Mouse (Mus musculus) CH12.LX (cell line): ENCODE data around the gene Stx12. TPM values are rescaled to one million over a fixed set of nuclear protein-coding genes. Genes with fewer than 3 reads are reported as not detected.

Experiments
- DNase-seq: peaks from one replicate; pipeline ENCODE4 v3.0.0-alpha.2; 2013; ENCODE audit errors: extremely low read depth
- H3K27ac ChIP-seq: 2 replicates; pipeline ENCODE4 v1.5.1; 2012; ENCODE audit warnings: low read depth, mild to moderate bottlenecking, control low read depth, moderate library complexity; ENCODE audit not compliant: insufficient read depth
- H3K27me3 ChIP-seq: replicated peaks from 2 replicates; pipeline ENCODE3; 2012; ENCODE audit warnings: inconsistent platforms
- H3K36me3 ChIP-seq, 2 experiments: replicated peaks in 1 of 2; 2 replicates each; pipeline versions ENCODE3 to v1.6.1; 2012; ENCODE audit warnings: inconsistent platforms in 1 of 2, low read length in 1 of 2, mild to moderate bottlenecking in 1 of 2, mixed read lengths in 1 of 2, moderate library complexity in 1 of 2; ENCODE audit not compliant: control insufficient read depth in 1 of 2, insufficient read depth in 1 of 2
- H3K4me1 ChIP-seq, 2 experiments: 2 replicates each; pipeline ENCODE4 v1.6.1; 2012; ENCODE audit warnings: inconsistent platforms in 1 of 2, moderate library complexity in 1 of 2; ENCODE audit not compliant: insufficient read depth in 2 of 2, control insufficient read depth in 1 of 2
- H3K4me2 ChIP-seq: 2 replicates; pipeline ENCODE4 v1.6.1; 2012; ENCODE audit warnings: low read depth, mild to moderate bottlenecking, control low read depth; ENCODE audit not compliant: poor library complexity, insufficient read depth, severe bottlenecking
- H3K4me3 ChIP-seq, 3 experiments: fragments of 150-350 bp in 1 of 3; sonication (generic) in 1 of 3; replicated peaks in 1 of 3; 2 replicates each; pipeline versions ENCODE3 to v1.5.1; 2011 to 2012; ENCODE audit warnings: low read depth in 2 of 3, low read length in 2 of 3, mild to moderate bottlenecking in 2 of 3, moderate library complexity in 2 of 3, control low read depth in 1 of 3, improper control_type of control experiment in 1 of 3, inconsistent platforms in 1 of 3, mixed read lengths in 1 of 3; ENCODE audit not compliant: poor library complexity in 1 of 3
- H3K79me2 ChIP-seq: replicated peaks from 2 replicates; pipeline ENCODE4 v1.6.1; 2012; ENCODE audit warnings: mild to moderate bottlenecking, moderate library complexity; ENCODE audit not compliant: control insufficient read depth, poor library complexity, insufficient read depth, severe bottlenecking; ENCODE audit errors: extremely low read depth
- H3K9ac ChIP-seq: 2 replicates; pipeline ENCODE4 v1.6.1; 2012; ENCODE audit warnings: low read depth, mild to moderate bottlenecking, control low read depth, moderate library complexity; ENCODE audit not compliant: insufficient read depth
- H3K9me3 ChIP-seq: replicated peaks from 2 replicates; pipeline ENCODE3; 2012; ENCODE audit warnings: low read length, inconsistent platforms, mixed read lengths
- BHLHE40 ChIP-seq: IDR thresholded peaks from 2 replicates; pipeline ENCODE4 v1.6.1; 2011; ENCODE audit warnings: mild to moderate bottlenecking, low read depth, low read length, improper control_type of control experiment
- CHD1 ChIP-seq: IDR thresholded peaks from 2 replicates; pipeline ENCODE4 v1.6.1; 2012; ENCODE audit warnings: low read depth, low read length, improper control_type of control experiment, inconsistent platforms
- CHD2 ChIP-seq: IDR thresholded peaks from 2 replicates; pipeline ENCODE4 v1.6.1; 2011; ENCODE audit warnings: low read length, improper control_type of control experiment
- CTCF ChIP-seq, 2 experiments: IDR thresholded peaks in 1 of 2; conservative IDR thresholded peaks in 1 of 2; 2 replicates each; pipeline ENCODE4 v1.5.1; 2011 to 2012; ENCODE audit warnings: low read depth in 2 of 2, low read length in 2 of 2, improper control_type of control experiment in 1 of 2, inconsistent platforms in 1 of 2, mild to moderate bottlenecking in 1 of 2, moderate library complexity in 1 of 2
- E2F4 ChIP-seq: IDR thresholded peaks from 2 replicates; pipeline ENCODE4 v1.6.1; 2011; ENCODE audit warnings: low read depth, low read length, improper control_type of control experiment; ENCODE audit not compliant: insufficient replicate concordance
- ELF1 ChIP-seq: IDR thresholded peaks from 2 replicates; pipeline ENCODE4 v1.6.1; 2014; ENCODE audit warnings: low read depth, mild to moderate bottlenecking, inconsistent platforms, low read length, improper control_type of control experiment
- EP300 ChIP-seq: IDR thresholded peaks from 2 replicates; pipeline ENCODE4 v1.6.1; 2011; ENCODE audit warnings: low read length, improper control_type of control experiment
- ETS1 ChIP-seq: conservative IDR thresholded peaks from 2 replicates; pipeline ENCODE4 v1.6.1; 2012; ENCODE audit warnings: low read depth, mild to moderate bottlenecking, inconsistent platforms, low read length, improper control_type of control experiment, moderate library complexity
- GABPA ChIP-seq: IDR thresholded peaks from 2 replicates; pipeline ENCODE4 v1.6.1; 2012; ENCODE audit warnings: low read depth, low read length, improper control_type of control experiment, inconsistent platforms; ENCODE audit not compliant: insufficient replicate concordance
- HCFC1 ChIP-seq: IDR thresholded peaks from 2 replicates; pipeline ENCODE4 v1.6.1; 2012; ENCODE audit warnings: low read depth, mild to moderate bottlenecking, inconsistent platforms, low read length, improper control_type of control experiment
- KAT2A ChIP-seq: IDR thresholded peaks from 2 replicates; pipeline ENCODE4 v1.6.1; 2012; ENCODE audit warnings: low read length, improper control_type of control experiment, inconsistent platforms; ENCODE audit not compliant: insufficient replicate concordance
- MEF2A ChIP-seq: IDR thresholded peaks from 2 replicates; pipeline ENCODE4 v1.6.1; 2014; ENCODE audit warnings: low read depth, mild to moderate bottlenecking, inconsistent platforms, low read length, improper control_type of control experiment, borderline replicate concordance
- MXI1 ChIP-seq: IDR thresholded peaks from 2 replicates; pipeline ENCODE4 v1.6.1; 2011; ENCODE audit warnings: mild to moderate bottlenecking, low read depth, low read length, improper control_type of control experiment
- MYC ChIP-seq: IDR thresholded peaks from 2 replicates; pipeline ENCODE4 v1.6.1; 2011; ENCODE audit warnings: low read depth, mild to moderate bottlenecking, improper control_type of control experiment, low read length
- NELFE ChIP-seq: IDR thresholded peaks from 2 replicates; pipeline ENCODE4 v1.6.1; 2011; ENCODE audit warnings: low read depth, low read length, improper control_type of control experiment
- NRF1 ChIP-seq: IDR thresholded peaks from 2 replicates; pipeline ENCODE4 v1.6.1; 2014; ENCODE audit warnings: low read depth, mild to moderate bottlenecking, inconsistent platforms, low read length, improper control_type of control experiment, moderate library complexity
- POLR2A ChIP-seq: IDR thresholded peaks from 2 replicates; pipeline ENCODE4 v1.6.1; 2011; ENCODE audit warnings: low read depth, mild to moderate bottlenecking, improper control_type of control experiment, low read length
- RCOR1 ChIP-seq: conservative IDR thresholded peaks from 2 replicates; pipeline ENCODE4 v1.6.1; 2012; ENCODE audit warnings: low read depth, mild to moderate bottlenecking, inconsistent platforms, low read length, improper control_type of control experiment
- SIN3A ChIP-seq: IDR thresholded peaks from 2 replicates; pipeline ENCODE4 v1.6.1; 2012; ENCODE audit warnings: low read length, improper control_type of control experiment, inconsistent platforms
- SMC3 ChIP-seq: IDR thresholded peaks from 2 replicates; pipeline ENCODE4 v1.6.1; 2011; ENCODE audit warnings: low read depth, low read length, improper control_type of control experiment
- TCF12 ChIP-seq: IDR thresholded peaks from 2 replicates; pipeline ENCODE4 v1.6.1; 2014; ENCODE audit warnings: low read depth, mild to moderate bottlenecking, inconsistent platforms, low read length, improper control_type of control experiment
- UBTF ChIP-seq: IDR thresholded peaks from 2 replicates; pipeline ENCODE4 v1.6.1; 2012; ENCODE audit warnings: low read depth, mild to moderate bottlenecking, inconsistent platforms, low read length, improper control_type of control experiment, moderate library complexity
- USF1 ChIP-seq: IDR thresholded peaks from 2 replicates; pipeline ENCODE4 v1.6.1; 2014; ENCODE audit warnings: low read depth, mild to moderate bottlenecking, inconsistent platforms, low read length, improper control_type of control experiment
- ZC3H11A ChIP-seq: IDR thresholded peaks from 2 replicates; pipeline ENCODE4 v1.6.1; 2012; ENCODE audit warnings: low read depth, mild to moderate bottlenecking, inconsistent platforms, low read length, improper control_type of control experiment
- ZKSCAN1 ChIP-seq: IDR thresholded peaks from 2 replicates; pipeline ENCODE4 v1.6.1; 2012; ENCODE audit warnings: low read depth, inconsistent platforms, low read length, improper control_type of control experiment, borderline replicate concordance
- ZMIZ1 ChIP-seq: IDR thresholded peaks from 2 replicates; pipeline ENCODE4 v1.6.1; 2012; ENCODE audit warnings: low read depth, mild to moderate bottlenecking, inconsistent platforms, low read length, improper control_type of control experiment
- dilution Hi-C: fragments of 300-500 bp; cut with MboI; formaldehyde crosslinking; loops from 2 replicates; pipeline ENCODE4 v1.14.3; 2020; ENCODE audit warnings: low sequenced_read_pairs; ENCODE audit not compliant: extremely low pct_unique_long_range_greater_than_20kb, extremely low pct_ligation_motif_present
- in situ Hi-C: fragments of 300-500 bp; cut with MboI; formaldehyde crosslinking; loops from 3 replicates; pipeline ENCODE4 v1.14.3; 2019; ENCODE audit warnings: low sequenced_read_pairs, low pct_ligation_motif_present, low pct_unique_long_range_greater_than_20kb, mixed read lengths
- polyA plus RNA-seq: library from polyadenylated mRNA; unstranded; fragments of >175 nt; gene quantifications from 2 replicates; pipeline ENCODE4 v1.2.1, GENCODE M21; 2012; ENCODE audit warnings: low read depth; ENCODE audit not compliant: insufficient read length
- total RNA-seq, 2 experiments: library from RNA; depleted of rRNA; stranded (reverse); fragments of 300-350 nt in 1 of 2; fragments of >200 nt in 1 of 2; gene quantifications; 2 replicates each; pipeline ENCODE4 v1.2.3; 2012 to 2014

Stx12 gene
- total and polyA plus RNA-seq, 3 experiments, result 14.5 to 17.3 (median 15.7) TPM

GRCm38 (mm10) chr4:132842970-132843704 is 41.2 kb downstream of the Stx12 start, which contains the start of gene Ppp1r8 (continued):
- TF ChIP-seq EP300 (no peak), ZKSCAN1 (no peak), POLR2A (peak; percentile 99), BHLHE40 (peak; percentile 87), RCOR1 (no peak), CHD2 (no peak), SMC3 (no peak), CHD1 (peak; percentile 39; the same call in 1 of the 2 replicates), HCFC1 (peak; percentile 82)

- in situ Hi-C loops, result no loop called here
- Histone ChIP-seq H3K4me3 (peak overlapping the region; percentile 90 to 97 (median 94)), H3K4me2 (peak overlapping the region; percentile 97), H3K9ac (peak overlapping the region; percentile 90), H3K4me1 (peaks cover 0 to 22% of the 10 kb centered on the region in 2 experiments; a peak in 2 of 4 replicates), H3K9me3 (no peaks in the 10 kb centered on the region), H3K36me3 (peaks cover 25 to 36% of the 10 kb centered on the region in 2 experiments), H3K27ac (peak overlapping the region; percentile 50), H3K79me2 (peaks cover 55% of the 10 kb centered on the region), H3K27me3 (no peaks in the 10 kb centered on the region)
- dilution Hi-C loops, result no loop called here
- peak; percentile 38 for DNase-seq
- TF ChIP-seq ETS1, result no peak
- TF ChIP-seq SMC3, result no peak
- 0 out of 2 replicates have a peak, but pooled peaks have one; percentile 18 for TF ChIP-seq NRF1
- peak; percentile 4; the same call in 1 of the 2 replicates for TF ChIP-seq E2F4
- TF ChIP-seq ELF1, result peak; percentile 62; the same call in 1 of the 2 replicates
- peak; percentile 58; the same call in 1 of the 2 replicates for TF ChIP-seq MXI1
- TF ChIP-seq MYC, result peak; percentile 32; the same call in 1 of the 2 replicates
- TF ChIP-seq SIN3A, result no peak
These were observed 41.9 kb downstream of the Stx12 start for GRCm38 (mm10) chr4:132842281-132842906.

- peak; percentile 31 for DNase-seq
- peaks cover 30 to 45% of the 10 kb centered on the region in 2 experiments for H3K36me3 ChIP-seq
- peak overlapping the region; percentile 90 for H3K9ac ChIP-seq
- TF ChIP-seq GABPA (no peak), USF1 (no peak), MYC (no peak), EP300 (no peak), MEF2A (no peak), KAT2A (no peak), ZC3H11A (no peak), POLR2A (no peak), ZMIZ1 (no peak), ETS1 (no peak), NELFE (no peak), CHD2 (no peak), TCF12 (no peak), E2F4 (no peak), UBTF (no peak), CTCF (conservative IDR thresholded peaks at IDR 0.05 in 1 of 2, IDR thresholded peaks at IDR 0.05 in 1 of 2; ENCODE audit: low read depth in 2 of 2, low read length in 2 of 2) (no peak)
- no peaks in the 10 kb centered on the region for H3K9me3 ChIP-seq
- H3K27me3 ChIP-seq, result no peaks in the 10 kb centered on the region
- peak overlapping the region; percentile 90 to 97 (median 94) for H3K4me3 ChIP-seq
- in situ Hi-C loops (no loop called here), dilution Hi-C loops (no loop called here)
- H3K4me1 ChIP-seq, result peaks cover 0 to 22% of the 10 kb centered on the region in 2 experiments; a peak in 2 of 4 replicates
- H3K27ac ChIP-seq, result no peak overlapping the region
- H3K4me2 ChIP-seq, result peak overlapping the region; percentile 97
- H3K79me2 ChIP-seq, result peaks cover 64% of the 10 kb centered on the region
These were observed 42.8 kb downstream of the Stx12 start for GRCm38 (mm10) chr4:132841493-132841892.
